Mouse (Mus musculus) lung, postnatal 10 days (tissue): Measurements from ENCODE around the gene Olfr887.

Source experiments
- DNase-seq: peaks from one replicate; pipeline ENCODE4 v3.0.0; 2021

Olfr887 gene

GRCm38 (mm10) chr9:38083772-38084171 lies at the start of gene Olfr887:
Gene Olfr887 (plus strand): TSS chr9:38084072.
- DNase-seq = no peak

- DNase-seq = no peak
Observed at GRCm38 (mm10) chr9:38046255-38046654, 37.6 kb upstream of the Olfr887 start, which contains the start of gene Olfr884. Gene Olfr884 (plus strand): TSS chr9:38046555.

- no peak for DNase-seq
Observed at GRCm38 (mm10) chr9:38061022-38061421, 22.9 kb upstream of the Olfr887 start, which contains the start of gene Olfr885. Gene Olfr885 (plus strand): TSS chr9:38061322.

- DNase-seq = no peak
Observed at GRCm38 (mm10) chr9:38107828-38108227, 24.0 kb downstream of the Olfr887 start, which contains the start of gene Olfr888. Gene Olfr888 (plus strand): TSS chr9:38108128.

- no peak for DNase-seq
Observed at GRCm38 (mm10) chr9:38114898-38115297, 31.0 kb downstream of the Olfr887 start, which contains the start of gene Olfr889. Gene Olfr889 (plus strand): TSS chr9:38115198.
